Comparison of ENCODE assay signal across 19 mouse cellular contexts in genomic region chr6:3573787-3574186, GRCm38 (mm10).
"Had no signal": no experiment of that assay in that cellular context is flagged by ENCODE, and none has a peak within 500 bp of the region (broad histone marks: within the 10 kb centered on the region; RNA-seq: fewer than 3 reads in every experiment).

No protein-coding gene starts in this region.

- H3K4me1 ChIP-seq: lung, embryonic 15.5 days; midbrain, embryonic 13.5 days; midbrain, embryonic 15.5 days; neural tube, embryonic 13.5 days; neural tube, embryonic 15.5 days had no signal

- DNase-seq: liver, postnatal 0 days; lung, adult 2 months; lung, postnatal 14 days; lung, postnatal 36 days; retina, postnatal 1 day; right cerebral cortex, adult 18-20 months; right cerebral cortex, postnatal 25 days; right cerebral cortex, postnatal 4 days; spleen, adult 18-20 months; thymus, adult 18-20 months; thymus, postnatal 14 days; thymus, postnatal 36 days had no signal

- H3K9me3 ChIP-seq: lung, embryonic 15.5 days; megakaryocyte, embryonic 14.5 days; midbrain, embryonic 13.5 days; midbrain, embryonic 15.5 days; neural tube, embryonic 13.5 days; neural tube, embryonic 15.5 days had no signal

- H3K27ac ChIP-seq: lung, embryonic 15.5 days; macrophage; midbrain, embryonic 13.5 days; midbrain, embryonic 15.5 days; neural tube, embryonic 13.5 days; neural tube, embryonic 15.5 days had no signal

- H3K4me3 ChIP-seq: lung, embryonic 15.5 days; megakaryocyte, embryonic 14.5 days; midbrain, embryonic 13.5 days; midbrain, embryonic 15.5 days; neural tube, embryonic 13.5 days; neural tube, embryonic 15.5 days had no signal

- H3K9ac ChIP-seq: liver, postnatal 0 days; lung, embryonic 15.5 days; midbrain, embryonic 13.5 days; midbrain, embryonic 15.5 days; neural tube, embryonic 13.5 days; neural tube, embryonic 15.5 days had no signal
